Mouse (Mus musculus) heart, embryonic 15.5 days (tissue): ENCODE measurements at regions not wholly inside any gene's neighbourhood (a gene's known extent, or its start where the extent isn't known, plus 50 kb on each side); places are given as distances from the start of the nearest gene placed in this dataset.

ENCODE experiments used
- ATAC-seq: fragments of 200-750 bp; cut with Nextera tagmentation; replicated peaks from 2 replicates; pipeline ENCODE4 v1.8.0; 2017; ENCODE audit warnings: low read depth, moderate TSS enrichment; ENCODE audit not compliant: insufficient number of reproducible peaks, insufficient read depth, low FRiP score
- H3K27ac ChIP-seq: fragments of 300-500 bp; sonication (generic); 2 replicates; pipeline ENCODE4 v1.5.1; 2015; ENCODE audit warnings: mild to moderate bottlenecking, inconsistent platforms
- H3K27me3 ChIP-seq: fragments of 300-500 bp; sonication (generic); 2 replicates; pipeline ENCODE4 v1.6.1; 2015; ENCODE audit warnings: inconsistent platforms
- H3K36me3 ChIP-seq: fragments of 300-500 bp; sonication (generic); 2 replicates; pipeline ENCODE4 v1.6.1; 2015; ENCODE audit warnings: mild to moderate bottlenecking, inconsistent platforms
- H3K4me1 ChIP-seq: fragments of 300-500 bp; sonication (generic); replicated peaks from 2 replicates; pipeline ENCODE4 v1.6.1; 2015; ENCODE audit warnings: inconsistent platforms
- H3K4me2 ChIP-seq: fragments of 300-500 bp; sonication (generic); 2 replicates; pipeline ENCODE4 v1.6.1; 2015; ENCODE audit warnings: inconsistent platforms, mild to moderate bottlenecking, moderate library complexity
- H3K4me3 ChIP-seq: fragments of 300-500 bp; sonication (generic); 2 replicates; pipeline ENCODE4 v1.5.1; 2015; ENCODE audit warnings: mild to moderate bottlenecking, inconsistent platforms
- H3K9ac ChIP-seq: fragments of 300-500 bp; sonication (generic); 2 replicates; pipeline ENCODE4 v1.6.1; 2015; ENCODE audit warnings: mild to moderate bottlenecking, inconsistent platforms
- H3K9me3 ChIP-seq: fragments of 300-500 bp; sonication (generic); replicated peaks from 2 replicates; pipeline ENCODE4 v1.6.1; 2016; ENCODE audit warnings: inconsistent platforms
- WGBS: fragments of 180-500 bp; shearing (Covaris S2); methylation state at CpG from one replicate; pipeline ENCODE4 v1.1.7; 2015; ENCODE audit warnings: mixed read lengths; 5-methylcytosine and 5-hydroxymethylcytosine counted together

GRCm38 (mm10) chr14:47862556-47862955, 214.3 kb downstream of the Ktn1 start:
- Histone ChIP-seq H3K27ac (no peak overlapping the region), H3K9ac (no peak overlapping the region), H3K4me2 (no peak overlapping the region), H3K36me3 (no peaks in the 10 kb centered on the region), H3K9me3 (no peaks in the 10 kb centered on the region), H3K4me3 (no peak overlapping the region), H3K27me3 (no peaks in the 10 kb centered on the region), H3K4me1 (no peaks in the 10 kb centered on the region)
- no peak for ATAC-seq
- 61% methylated on average over 1 of the region's 1 CpGs for WGBS

GRCm38 (mm10) chr14:47863067-47863466, 214.8 kb downstream of the Ktn1 start:
- Histone ChIP-seq H3K9me3 (no peaks in the 10 kb centered on the region), H3K27ac (no peak overlapping the region), H3K4me1 (no peaks in the 10 kb centered on the region), H3K4me3 (no peak overlapping the region), H3K9ac (no peak overlapping the region), H3K27me3 (no peaks in the 10 kb centered on the region), H3K36me3 (no peaks in the 10 kb centered on the region), H3K4me2 (no peak overlapping the region)
- WGBS: 56% methylated on average over 5 of the region's 5 CpGs
- no peak for ATAC-seq

GRCm38 (mm10) chr14:47863701-47864100, 215.5 kb downstream of the Ktn1 start:
- no peak overlapping the region for H3K4me2 ChIP-seq
- H3K27ac ChIP-seq: no peak overlapping the region
- no peak for ATAC-seq
- no peaks in the 10 kb centered on the region for H3K27me3 ChIP-seq
- no peak overlapping the region for H3K9ac ChIP-seq
- no peaks in the 10 kb centered on the region for H3K4me1 ChIP-seq
- H3K36me3 ChIP-seq: no peaks in the 10 kb centered on the region
- H3K9me3 ChIP-seq: no peaks in the 10 kb centered on the region
- 71% methylated on average over 6 of the region's 6 CpGs for whole genome bisulfite sequencing
- no peak overlapping the region for H3K4me3 ChIP-seq

GRCm38 (mm10) chr14:47867017-47867416, 218.8 kb downstream of the Ktn1 start:
- Histone ChIP-seq H3K4me1 (no peaks in the 10 kb centered on the region), H3K9ac (no peak overlapping the region), H3K9me3 (no peaks in the 10 kb centered on the region), H3K27ac (no peak overlapping the region), H3K27me3 (no peaks in the 10 kb centered on the region), H3K4me3 (no peak overlapping the region), H3K4me2 (no peak overlapping the region), H3K36me3 (no peaks in the 10 kb centered on the region)
- 75% methylated on average over 2 of the region's 2 CpGs for WGBS
- ATAC-seq: no peak

- ATAC-seq: no peak
- Histone ChIP-seq H3K4me1 (no peaks in the 10 kb centered on the region), H3K4me2 (no peak overlapping the region), H3K36me3 (no peaks in the 10 kb centered on the region), H3K27me3 (no peaks in the 10 kb centered on the region), H3K9ac (no peak overlapping the region), H3K27ac (no peak overlapping the region), H3K4me3 (no peak overlapping the region), H3K9me3 (no peaks in the 10 kb centered on the region)
- 60% methylated on average over 3 of the region's 3 CpGs for WGBS
Observed at GRCm38 (mm10) chr14:47868258-47868780, 220.1 kb downstream of the Ktn1 start.

GRCm38 (mm10) chr14:47876585-47876984, 228.3 kb downstream of the Ktn1 start:
- H3K9me3 ChIP-seq: no peaks in the 10 kb centered on the region
- H3K4me1 ChIP-seq: no peaks in the 10 kb centered on the region
- WGBS: 46% methylated on average over 5 of the region's 5 CpGs
- H3K4me3 ChIP-seq: no peak overlapping the region
- H3K36me3 ChIP-seq: no peaks in the 10 kb centered on the region
- H3K9ac ChIP-seq: no peak overlapping the region
- ATAC-seq: no peak
- H3K4me2 ChIP-seq: no peak overlapping the region
- no peak overlapping the region for H3K27ac ChIP-seq
- H3K27me3 ChIP-seq: no peaks in the 10 kb centered on the region

- WGBS: 73% methylated on average over 3 of the region's 3 CpGs
- no peak overlapping the region for H3K4me3 ChIP-seq
- no peaks in the 10 kb centered on the region for H3K36me3 ChIP-seq
- no peak overlapping the region for H3K4me2 ChIP-seq
- no peak overlapping the region for H3K9ac ChIP-seq
- ATAC-seq: no peak
- no peaks in the 10 kb centered on the region for H3K9me3 ChIP-seq
- no peak overlapping the region for H3K27ac ChIP-seq
- H3K4me1 ChIP-seq: no peaks in the 10 kb centered on the region
- no peaks in the 10 kb centered on the region for H3K27me3 ChIP-seq
Observed at GRCm38 (mm10) chr14:47877167-47877566, 228.9 kb downstream of the Ktn1 start.

- Histone ChIP-seq H3K4me2 (no peak overlapping the region), H3K36me3 (no peaks in the 10 kb centered on the region), H3K4me1 (no peaks in the 10 kb centered on the region), H3K4me3 (no peak overlapping the region), H3K9ac (no peak overlapping the region), H3K27ac (no peak overlapping the region), H3K9me3 (no peaks in the 10 kb centered on the region), H3K27me3 (no peaks in the 10 kb centered on the region)
- WGBS: 91% methylated on average over 5 of the region's 5 CpGs
- no peak for ATAC-seq
Observed at GRCm38 (mm10) chr14:47877771-47878443, 229.7 kb downstream of the Ktn1 start.

- WGBS: 69% methylated on average over 3 of the region's 3 CpGs
- no peak overlapping the region for H3K27ac ChIP-seq
- H3K9me3 ChIP-seq: no peaks in the 10 kb centered on the region
- H3K4me2 ChIP-seq: no peak overlapping the region
- no peaks in the 10 kb centered on the region for H3K36me3 ChIP-seq
- ATAC-seq: no peak
- H3K4me3 ChIP-seq: no peak overlapping the region
- H3K9ac ChIP-seq: no peak overlapping the region
- H3K4me1 ChIP-seq: no peaks in the 10 kb centered on the region
- 0 out of 2 replicates have a peak, but pooled peaks cover 5% of the 10 kb centered on the region for H3K27me3 ChIP-seq
Observed at GRCm38 (mm10) chr14:47885326-47885725, 235.3 kb upstream of the Peli2 start.

- H3K4me2 ChIP-seq: no peak overlapping the region
- 73% methylated on average over 9 of the region's 9 CpGs for WGBS
- no peak overlapping the region for H3K4me3 ChIP-seq
- no peaks in the 10 kb centered on the region for H3K4me1 ChIP-seq
- no peak for ATAC-seq
- H3K9ac ChIP-seq: no peak overlapping the region
- 0 out of 2 replicates have a peak, but pooled peaks cover 9% of the 10 kb centered on the region for H3K27me3 ChIP-seq
- no peaks in the 10 kb centered on the region for H3K36me3 ChIP-seq
- no peak overlapping the region for H3K27ac ChIP-seq
- H3K9me3 ChIP-seq: no peaks in the 10 kb centered on the region
Observed at GRCm38 (mm10) chr14:47890251-47891198, 230.1 kb upstream of the Peli2 start.

- H3K27ac ChIP-seq: no peak overlapping the region
- 0 out of 2 replicates have a peak, but pooled peaks cover under 1% of the 10 kb centered on the region for H3K27me3 ChIP-seq
- H3K36me3 ChIP-seq: no peaks in the 10 kb centered on the region
- H3K4me1 ChIP-seq: no peaks in the 10 kb centered on the region
- no peak overlapping the region for H3K4me3 ChIP-seq
- H3K9ac ChIP-seq: no peak overlapping the region
- H3K9me3 ChIP-seq: no peaks in the 10 kb centered on the region
- WGBS: 68% methylated on average over 3 of the region's 3 CpGs
- H3K4me2 ChIP-seq: no peak overlapping the region
- no peak for ATAC-seq
Observed at GRCm38 (mm10) chr14:47896581-47896980, 224.0 kb upstream of the Peli2 start.
